Mouse (Mus musculus) megakaryocyte, embryonic 14.5 days (primary cell): ENCODE results near the gene Spag5. TPM values are rescaled to one million over a fixed set of nuclear protein-coding genes. Genes with fewer than 3 reads are reported as not detected.
A peak's percentile ranks its signal among the peaks of the same experiment; 100 is the strongest.
"Not testable (repeated sequence)": the region's sequence is repeated elsewhere in the genome, so short reads cannot be mapped to it uniquely, and the experiment has no call there.

ENCODE experiments used
- H3K27me3 ChIP-seq: replicated peaks from 2 replicates; pipeline ENCODE3; 2012; ENCODE audit warnings: inconsistent platforms
- H3K36me3 ChIP-seq: replicated peaks from 2 replicates; pipeline ENCODE3; 2012; ENCODE audit warnings: low read length, inconsistent platforms, mixed read lengths
- H3K4me1 ChIP-seq: 2 replicates; pipeline ENCODE4 v1.6.1; 2012; ENCODE audit warnings: inconsistent platforms
- H3K4me3 ChIP-seq: replicated peaks from 2 replicates; pipeline ENCODE3; 2012; ENCODE audit warnings: moderate library complexity, mild to moderate bottlenecking, inconsistent platforms
- H3K9me3 ChIP-seq: 2 replicates; pipeline ENCODE4 v1.6.1; 2012; ENCODE audit warnings: inconsistent platforms
- FLI1 ChIP-seq: IDR thresholded peaks from 2 replicates; pipeline ENCODE4 v1.6.1; 2012; ENCODE audit warnings: low read length, inconsistent platforms, mixed read lengths
- GATA1 ChIP-seq: IDR thresholded peaks from 3 replicates; pipeline ENCODE4 v1.6.1; 2012; ENCODE audit warnings: mixed read lengths, low read length, inconsistent platforms, borderline replicate concordance
- polyA plus RNA-seq: library from polyadenylated mRNA; stranded (reverse); fragments of >175 nt; gene quantifications from 2 replicates; pipeline ENCODE4 v1.2.3, GENCODE M21; 2012; ENCODE audit warnings: low replicate concordance; ENCODE audit not compliant: insufficient read depth

Gene Spag5
- polyA plus RNA-seq, result 16.9 and 30.9 TPM in 2 replicates

DNA sequence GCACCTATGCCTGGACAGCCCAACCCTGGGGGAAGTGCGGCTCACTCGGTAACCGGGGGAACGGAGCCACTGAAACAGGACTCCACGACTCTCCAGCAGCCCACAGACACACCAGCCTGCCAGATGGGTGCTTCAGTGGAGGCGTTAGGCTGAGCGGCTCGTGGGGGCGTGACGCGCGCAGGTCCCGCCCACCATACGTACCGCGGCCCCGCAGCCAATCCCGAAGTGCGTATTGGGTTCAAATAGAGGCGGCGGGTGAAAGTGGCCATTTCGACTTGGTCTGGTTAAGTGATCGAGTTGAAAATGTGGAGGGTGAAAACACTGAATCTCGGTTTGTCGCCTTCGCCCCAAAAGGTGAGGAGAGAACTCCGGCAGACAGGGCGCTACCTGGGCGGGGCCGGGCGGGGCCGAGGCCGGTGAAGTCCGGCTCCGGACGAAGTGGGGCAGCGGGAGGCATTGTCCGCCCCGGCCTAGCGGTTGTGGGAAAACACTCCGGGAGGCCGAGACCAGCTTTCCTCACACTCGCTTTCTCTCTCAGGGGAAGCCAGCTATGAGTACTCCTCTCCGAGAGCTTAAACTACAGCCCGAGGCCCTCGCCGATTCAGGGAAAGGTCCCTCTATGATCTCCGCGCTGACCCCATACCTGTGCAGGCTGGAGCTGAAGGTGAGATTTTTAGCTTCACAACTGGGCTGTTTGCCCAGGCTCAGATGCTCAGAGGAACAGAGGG, at the start of gene Spag5:
Gene Spag5 (plus strand): TSS at position 173 of the 728 bp plus-strand sequence.
- TF ChIP-seq FLI1 (no peak; the same call in 1 of the 2 replicates), GATA1 (no peak)
- Histone ChIP-seq H3K4me3 (peak within 1 kb of the TSS; percentile 95), H3K36me3 (peaks cover 28% of the 10 kb centered on the region), H3K27me3 (no peaks in the 10 kb centered on the region), H3K9me3 (no peaks in the 10 kb centered on the region), H3K4me1 (peaks cover 45% of the 10 kb centered on the region)

DNA sequence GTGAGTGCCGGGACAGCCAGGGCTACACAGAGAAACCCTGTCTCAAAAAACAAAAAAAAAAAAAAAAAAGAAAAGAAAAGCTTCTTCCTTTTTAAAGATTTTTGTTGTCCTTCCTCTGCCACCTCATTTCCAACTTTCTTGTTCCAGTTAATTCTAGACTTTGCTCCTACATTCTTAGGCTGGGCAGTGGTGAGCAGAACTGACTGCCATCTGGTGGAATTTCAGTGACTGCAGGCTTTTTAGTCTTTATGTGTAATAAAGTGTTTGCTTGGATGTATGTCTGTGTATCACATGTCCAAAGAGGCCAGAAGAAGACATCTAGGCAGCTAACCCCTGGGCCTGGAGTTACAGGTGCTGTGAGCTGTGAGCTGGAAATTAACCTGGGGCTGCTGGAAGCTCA, 44.7 kb upstream of the Spag5 start:
- Histone ChIP-seq H3K4me1 (peaks cover 3% of the 10 kb centered on the region; the same call in 1 of the 2 replicates), H3K27me3 (no peaks in the 10 kb centered on the region), H3K36me3 (peaks cover 33% of the 10 kb centered on the region), H3K4me3 (no peak overlapping the region), H3K9me3 (no peaks in the 10 kb centered on the region)
- TF ChIP-seq GATA1, result no peak
- TF ChIP-seq FLI1, result no peak

DNA sequence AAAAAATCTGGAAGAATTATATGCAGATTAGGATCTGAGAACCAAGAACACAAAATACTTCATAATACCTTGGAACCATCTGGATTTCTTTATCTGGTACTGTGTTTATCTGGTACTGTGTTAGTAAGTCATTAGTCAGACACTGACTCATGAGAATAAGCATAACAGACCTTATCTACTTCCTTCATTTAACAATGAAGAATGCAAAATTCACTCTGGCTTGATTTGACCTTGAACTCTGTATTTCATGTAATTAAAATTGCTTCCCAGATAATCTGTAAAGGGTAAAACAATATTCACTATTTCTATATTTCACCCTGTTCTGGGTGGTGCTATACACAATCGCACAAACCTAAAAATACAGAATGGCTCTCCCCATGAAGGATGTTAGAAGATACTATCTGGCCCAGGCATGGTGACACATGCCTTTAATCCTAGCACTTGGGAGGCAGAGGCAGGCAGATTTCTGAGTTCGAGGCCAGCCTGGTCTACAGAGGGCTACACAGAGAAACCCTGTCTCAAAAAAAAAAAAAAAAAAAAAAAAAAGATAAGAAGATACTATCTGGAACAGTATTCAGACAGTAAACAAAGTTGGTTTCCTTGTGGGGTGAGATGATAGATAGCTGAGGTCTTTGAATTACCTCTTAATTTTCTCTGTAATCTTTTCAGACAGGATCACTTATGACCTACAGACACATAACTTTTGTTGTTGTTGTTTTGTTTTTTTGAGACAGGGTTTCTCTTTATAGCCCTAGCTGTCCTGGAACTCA, 40.7 kb upstream of the Spag5 start:
- Histone ChIP-seq H3K36me3 (peaks cover 27% of the 10 kb centered on the region), H3K4me3 (no peak overlapping the region), H3K27me3 (no peaks in the 10 kb centered on the region), H3K9me3 (no peaks in the 10 kb centered on the region), H3K4me1 (peaks cover 32% of the 10 kb centered on the region)
- TF ChIP-seq FLI1 (no peak), GATA1 (no peak)

DNA sequence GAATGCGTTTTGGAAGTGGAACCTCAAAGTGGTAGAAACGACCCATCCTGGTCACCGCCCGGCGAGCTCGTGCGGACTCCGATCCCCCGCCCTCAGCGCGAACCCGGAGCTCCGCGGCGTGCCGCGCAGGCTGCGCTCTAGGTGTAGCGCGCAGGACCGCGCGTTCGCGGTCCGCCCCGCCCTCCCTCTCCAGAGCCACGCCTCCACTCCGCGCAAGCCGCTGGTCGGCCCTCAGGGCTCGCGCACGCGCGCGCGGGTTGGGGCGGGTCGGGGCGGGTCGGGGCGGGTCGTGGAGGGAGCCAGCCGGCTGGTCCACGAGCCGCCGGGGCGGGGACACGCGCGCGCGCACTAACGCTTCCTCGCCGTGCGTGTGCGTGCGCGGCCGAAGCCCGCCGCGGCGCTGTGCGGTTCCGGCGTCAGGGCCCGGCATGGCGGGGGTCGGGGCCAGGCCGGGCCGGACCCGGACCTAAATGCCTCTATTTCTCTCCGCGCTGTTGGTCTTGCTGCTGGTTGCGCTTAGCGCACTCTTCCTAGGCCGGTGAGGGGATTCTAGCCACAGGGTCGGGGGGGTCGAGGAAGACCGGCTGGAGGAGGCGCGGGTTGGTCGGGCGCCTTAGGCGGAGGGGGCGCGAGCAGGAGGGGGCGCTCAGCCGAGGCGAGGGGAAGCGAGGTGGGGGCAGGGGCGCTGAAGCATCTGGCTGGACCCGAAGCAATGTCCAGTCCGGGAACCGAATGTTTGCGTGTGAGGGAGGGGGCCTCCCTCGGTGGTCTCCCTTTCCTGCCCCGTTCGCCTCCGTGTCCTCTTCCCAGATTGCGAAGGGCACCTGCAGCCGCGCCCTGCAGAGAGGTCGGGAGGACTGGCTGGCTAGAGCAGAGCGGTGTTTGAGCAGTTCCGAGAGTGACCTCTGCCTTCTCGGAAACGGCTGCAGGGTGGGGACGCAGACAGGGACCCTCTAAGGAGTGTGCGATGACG, 39.7 kb upstream of the Spag5 start, which contains the start of gene 2610507B11Rik:
Gene 2610507B11Rik (plus strand): TSS at position 373 of the 973 bp plus-strand sequence.
- no peak for TF ChIP-seq GATA1
- no peak for TF ChIP-seq FLI1
- Histone ChIP-seq H3K36me3 (peaks cover 34% of the 10 kb centered on the region), H3K4me1 (peaks cover 38% of the 10 kb centered on the region), H3K4me3 (peak within 1 kb of the TSS; percentile 94), H3K9me3 (no peaks in the 10 kb centered on the region), H3K27me3 (no peaks in the 10 kb centered on the region)

DNA sequence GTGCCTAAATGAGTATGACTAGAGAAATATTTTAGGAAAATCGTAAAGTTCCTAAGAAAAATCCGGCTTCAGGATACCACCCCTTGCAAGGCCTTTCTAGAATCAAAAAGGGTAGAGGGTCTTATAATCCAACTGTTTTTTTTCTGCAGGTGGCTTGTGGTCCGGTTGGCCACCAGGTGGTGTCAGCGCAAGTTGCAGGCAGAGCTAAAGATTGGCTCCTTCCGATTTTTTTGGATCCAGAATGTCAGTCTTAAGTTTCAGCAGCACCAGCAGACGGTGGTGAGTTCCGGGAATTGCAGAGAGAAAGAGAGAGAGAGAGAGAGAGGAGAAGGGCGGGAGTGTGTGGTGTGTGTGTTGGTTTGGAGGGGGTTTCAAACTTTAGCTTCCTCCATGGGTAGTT, 38.8 kb upstream of the Spag5 start:
- peak overlapping the region; percentile 94 for H3K4me3 ChIP-seq
- TF ChIP-seq FLI1, result no peak
- TF ChIP-seq GATA1, result no peak
- H3K36me3 ChIP-seq, result peaks cover 43% of the 10 kb centered on the region
- no peaks in the 10 kb centered on the region for H3K9me3 ChIP-seq
- H3K4me1 ChIP-seq, result peaks cover 46% of the 10 kb centered on the region
- no peaks in the 10 kb centered on the region for H3K27me3 ChIP-seq

DNA sequence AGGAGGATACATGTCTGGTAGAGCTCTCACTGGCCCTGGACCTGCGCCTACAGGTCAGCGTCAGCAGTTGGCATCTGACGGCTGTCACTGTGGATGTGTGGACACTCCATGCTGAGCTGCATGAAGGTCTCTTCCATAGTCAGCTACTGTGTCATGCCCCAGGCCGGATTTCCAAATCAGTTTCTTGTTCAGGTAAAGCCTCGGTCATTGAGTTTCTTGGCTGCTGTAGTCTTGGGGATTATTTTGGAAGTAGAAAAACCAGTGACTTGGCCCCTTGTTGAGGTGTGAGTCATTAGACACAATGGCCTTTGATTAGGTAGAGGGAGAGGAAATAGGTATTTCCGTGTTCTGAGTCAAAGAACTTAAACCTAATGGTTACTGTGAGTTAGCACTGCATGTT, 35.8 kb upstream of the Spag5 start:
- H3K4me1 ChIP-seq, result peaks cover 57% of the 10 kb centered on the region
- H3K36me3 ChIP-seq, result peaks cover 72% of the 10 kb centered on the region
- no peaks in the 10 kb centered on the region for H3K9me3 ChIP-seq
- H3K27me3 ChIP-seq, result no peaks in the 10 kb centered on the region
- no peak for TF ChIP-seq FLI1
- no peak for TF ChIP-seq GATA1
- H3K4me3 ChIP-seq, result peak overlapping the region; percentile 64

DNA sequence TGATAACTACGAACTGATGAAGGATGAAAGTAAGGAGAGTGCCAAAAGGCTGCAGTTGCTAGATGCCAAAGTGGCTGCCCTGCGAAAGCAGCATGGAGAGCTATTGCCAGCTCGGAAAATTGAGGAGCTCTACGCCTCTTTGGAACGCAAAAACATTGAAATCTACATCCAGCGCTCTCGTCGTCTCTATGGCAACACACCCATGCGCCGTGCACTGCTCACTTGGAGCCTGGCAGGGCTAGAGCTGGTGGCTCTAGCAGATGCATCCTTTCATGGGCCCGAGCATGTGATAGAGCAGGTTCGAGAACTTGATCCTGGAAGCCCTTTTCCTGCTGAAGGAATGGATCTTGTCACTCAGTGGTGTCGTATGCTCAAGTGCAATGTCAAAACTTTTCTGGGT, 29.3 kb upstream of the Spag5 start:
- TF ChIP-seq FLI1, result no peak
- no peak for TF ChIP-seq GATA1
- H3K9me3 ChIP-seq, result no peaks in the 10 kb centered on the region
- peaks cover 43% of the 10 kb centered on the region for H3K4me1 ChIP-seq
- H3K36me3 ChIP-seq, result peaks cover 99% of the 10 kb centered on the region
- H3K4me3 ChIP-seq, result no peak overlapping the region
- H3K27me3 ChIP-seq, result no peaks in the 10 kb centered on the region

DNA sequence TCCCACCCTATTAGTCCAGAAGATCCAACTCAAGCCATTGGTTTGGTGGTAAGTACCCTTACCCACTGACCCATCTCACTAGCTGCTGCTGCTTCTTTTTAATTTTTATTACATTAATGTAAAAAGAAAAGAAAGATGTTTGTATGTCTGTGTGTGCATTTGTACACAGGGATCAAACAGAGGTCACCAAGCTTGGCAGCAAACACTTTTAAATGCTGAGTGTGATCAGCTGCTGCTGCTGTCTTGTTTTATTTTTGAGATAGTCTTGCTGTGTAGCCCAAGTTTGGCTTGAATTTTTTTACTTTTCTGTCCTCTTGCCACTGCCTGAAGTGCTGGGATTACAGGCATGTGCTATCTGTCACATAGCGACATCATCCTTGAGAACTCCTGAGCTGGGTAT, 25.7 kb upstream of the Spag5 start:
- peaks cover 27% of the 10 kb centered on the region for H3K4me1 ChIP-seq
- TF ChIP-seq GATA1 (no peak), FLI1 (no peak)
- no peak overlapping the region for H3K4me3 ChIP-seq
- H3K36me3 ChIP-seq, result peaks cover 100% of the 10 kb centered on the region
- no peaks in the 10 kb centered on the region for H3K9me3 ChIP-seq
- H3K27me3 ChIP-seq, result no peaks in the 10 kb centered on the region

DNA sequence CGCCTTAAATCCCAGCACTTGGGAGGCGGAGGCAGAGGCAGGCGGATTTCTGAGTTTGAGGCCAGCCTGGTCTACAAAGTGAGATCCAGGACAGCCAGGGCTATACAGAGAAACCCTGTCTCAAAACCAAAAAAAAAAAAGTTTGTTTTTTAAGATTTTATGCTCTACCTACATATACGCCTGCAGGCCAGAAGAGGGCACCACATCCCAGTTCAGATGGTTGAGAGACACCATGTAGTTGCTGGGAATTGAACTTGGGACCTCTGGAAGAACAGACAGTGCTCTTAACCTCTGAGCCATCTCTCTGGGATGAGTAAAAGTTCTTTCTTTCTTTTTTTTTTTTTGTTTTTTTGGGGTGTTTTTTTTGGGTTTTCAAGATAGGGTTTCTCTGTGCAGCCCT, 25.2 kb upstream of the Spag5 start:
- Histone ChIP-seq H3K36me3 (peaks cover 100% of the 10 kb centered on the region), H3K4me1 (peaks cover 25% of the 10 kb centered on the region)

More for the DNA sequence above, 25.2 kb upstream of the Spag5 start:
- not testable (repeated sequence) for H3K4me3 ChIP-seq, H3K9me3 ChIP-seq, H3K27me3 ChIP-seq
